Mouse (Mus musculus): ENCODE results near the gene Drg1.

- no peak for TF ChIP-seq CTCF (IDR thresholded peaks at IDR 0.05)
- TF ChIP-seq EP300 (IDR thresholded peaks at IDR 0.05): no peak
These were observed 21.7 kb upstream of the Drg1 start for GRCm38 (mm10) chr11:3287921-3288320.
